Comparison of ENCODE assay signal across 10 mouse cellular contexts in the genomic region with DNA sequence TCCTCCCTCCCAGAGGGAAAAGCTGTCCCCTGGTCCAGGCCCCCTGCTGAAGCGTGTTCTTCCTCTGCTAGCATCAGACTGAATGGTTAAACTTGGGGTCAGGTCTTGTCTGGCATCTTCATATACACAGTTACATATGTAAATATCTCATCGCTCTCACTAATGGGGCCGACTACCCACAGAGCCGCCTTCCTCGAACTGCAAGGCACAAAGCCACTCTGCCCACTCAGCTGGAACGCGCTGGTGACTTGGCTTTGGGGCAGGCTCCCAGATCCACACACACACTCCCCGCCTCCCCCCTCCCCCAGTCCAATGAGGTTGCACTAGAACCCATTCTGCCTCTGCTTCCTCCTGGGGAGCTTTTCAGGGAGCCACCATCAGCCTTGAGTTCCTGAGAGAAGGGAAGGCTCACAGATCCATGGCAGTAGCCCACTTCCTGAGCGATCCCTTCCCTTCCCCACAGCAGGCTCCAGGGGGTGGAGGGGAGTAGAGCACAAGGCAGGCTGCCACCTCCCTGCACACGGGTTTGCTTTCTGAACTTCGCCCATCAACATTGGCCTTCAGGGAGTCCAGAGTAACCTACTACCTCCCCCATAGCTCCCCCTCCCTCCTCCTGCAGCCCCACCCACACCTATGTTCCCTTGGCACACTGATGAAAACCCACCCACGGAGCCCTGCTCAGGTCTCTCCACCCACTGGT.
DNase-seq lines count a peak whose midpoint lies in the region; ATAC-seq and TF ChIP-seq lines count a peak whose summit lies in the region.
"Had no signal": no experiment of that assay in that cellular context is flagged by ENCODE, and none has a peak within 500 bp of the region (broad histone marks: within the 10 kb centered on the region; RNA-seq: fewer than 3 reads in every experiment).

No protein-coding gene starts in this region.

- H3K4me3 ChIP-seq in forebrain, embryonic 12.5 days (replicated peaks): no peak overlapping the region
- H3K4me3 ChIP-seq in forebrain, embryonic 15.5 days: no peak overlapping the region
- no peak overlapping the region for H3K4me3 ChIP-seq in hindbrain, postnatal 0 days (ENCODE audit: low read length)
- no peak overlapping the region for H3K4me3 ChIP-seq in stomach, embryonic 16.5 days (replicated peaks; ENCODE audit: low read length)

- no peak for TF ChIP-seq CTCF in hindbrain, postnatal 0 days (IDR thresholded peaks at IDR 0.05; ENCODE audit: low read depth)

- ATAC-seq in forebrain, embryonic 12.5 days (ENCODE audit: low FRiP score): peak; percentile 60; the same call in 1 of the 2 replicates
- ATAC-seq in forebrain, embryonic 15.5 days (replicated peaks): no peak
- peak; percentile 51 for ATAC-seq in hindbrain, postnatal 0 days
- ATAC-seq in stomach, embryonic 16.5 days (ENCODE audit: insufficient read depth, low FRiP score): peak; percentile 50

- WGBS in forebrain, embryonic 12.5 days: 10% methylated on average over 12 of the region's 12 CpGs
- 10% methylated on average over 12 of the region's 12 CpGs for WGBS in forebrain, embryonic 15.5 days
- 15% methylated on average over 12 of the region's 12 CpGs for WGBS in hindbrain, postnatal 0 days
- WGBS in stomach, embryonic 16.5 days: 48% methylated on average over 12 of the region's 12 CpGs

- peak; percentile 38 for DNase-seq in left cerebral cortex, postnatal 4 days
- DNase-seq in left cerebral cortex, postnatal 10 days (ENCODE audit: extremely low spot score in 1 of 2, low spot score in 2 of 2): no peak
- DNase-seq in hindbrain, postnatal 0 days (ENCODE audit: low spot score): peak; percentile 28
- DNase-seq in cerebellum, postnatal 36 days: no peak
- DNase-seq in frontal cortex, adult 2 months (ENCODE audit: extremely low spot score in 1 of 2, low spot score in 1 of 2): no peak
- DNase-seq: cerebellum, adult 9-10 months; gastrocnemius, postnatal 25 days had no signal

- intact Hi-C loops in left cerebral cortex, postnatal 4 days (cut with DNase I): no loop called here
- intact Hi-C loops in left cerebral cortex, postnatal 10 days (cut with DNase I): no loop called here

- no peaks in the 10 kb centered on the region for H3K36me3 ChIP-seq in forebrain, embryonic 12.5 days (replicated peaks)
- no peaks in the 10 kb centered on the region for H3K36me3 ChIP-seq in forebrain, embryonic 15.5 days
- H3K36me3 ChIP-seq in hindbrain, postnatal 0 days (ENCODE audit: insufficient read depth, low read length): peaks cover 10% of the 10 kb centered on the region
- no peaks in the 10 kb centered on the region for H3K36me3 ChIP-seq in stomach, embryonic 16.5 days (ENCODE audit: control insufficient read depth, insufficient read depth, low read length)

- no peak overlapping the region for H3K9ac ChIP-seq in forebrain, embryonic 12.5 days
- H3K9ac ChIP-seq in forebrain, embryonic 15.5 days (replicated peaks): no peak overlapping the region
- H3K9ac ChIP-seq in hindbrain, postnatal 0 days (replicated peaks; ENCODE audit: low read length): no peak overlapping the region
- no peak overlapping the region for H3K9ac ChIP-seq in stomach, embryonic 16.5 days (ENCODE audit: low read length)

- H3K4me1 ChIP-seq in forebrain, embryonic 12.5 days: peaks cover 13% of the 10 kb centered on the region
- H3K4me1 ChIP-seq in forebrain, embryonic 15.5 days: no peaks in the 10 kb centered on the region
- H3K4me1 ChIP-seq in hindbrain, postnatal 0 days (ENCODE audit: insufficient read depth, low read length): no peaks in the 10 kb centered on the region
- H3K4me1 ChIP-seq in stomach, embryonic 16.5 days (ENCODE audit: control insufficient read depth, insufficient read depth, low read length): 0 out of 2 replicates have a peak, but pooled peaks cover 3% of the 10 kb centered on the region

- H3K27me3 ChIP-seq in forebrain, embryonic 12.5 days: no peaks in the 10 kb centered on the region
- H3K27me3 ChIP-seq in forebrain, embryonic 15.5 days: no peaks in the 10 kb centered on the region
- no peaks in the 10 kb centered on the region for H3K27me3 ChIP-seq in hindbrain, postnatal 0 days (ENCODE audit: insufficient read depth, low read length)
- H3K27me3 ChIP-seq in stomach, embryonic 16.5 days (ENCODE audit: control insufficient read depth, insufficient read depth, low read length): no peaks in the 10 kb centered on the region

- H3K9me3 ChIP-seq in forebrain, embryonic 12.5 days: no peaks in the 10 kb centered on the region
- no peaks in the 10 kb centered on the region for H3K9me3 ChIP-seq in forebrain, embryonic 15.5 days
- no peaks in the 10 kb centered on the region for H3K9me3 ChIP-seq in hindbrain, postnatal 0 days (ENCODE audit: low read length)
- no peaks in the 10 kb centered on the region for H3K9me3 ChIP-seq in stomach, embryonic 16.5 days (replicated peaks; ENCODE audit: control insufficient read depth, low read length)

- no peak overlapping the region for H3K4me2 ChIP-seq in forebrain, embryonic 12.5 days
- H3K4me2 ChIP-seq in forebrain, embryonic 15.5 days (replicated peaks): no peak overlapping the region
- H3K4me2 ChIP-seq in hindbrain, postnatal 0 days (ENCODE audit: low read depth, low read length): no peak overlapping the region
- H3K4me2 ChIP-seq in stomach, embryonic 16.5 days (ENCODE audit: low read depth, low read length): no peak overlapping the region

- H3K27ac ChIP-seq in forebrain, embryonic 12.5 days: no peak overlapping the region
- H3K27ac ChIP-seq in forebrain, embryonic 15.5 days (replicated peaks): no peak overlapping the region
- H3K27ac ChIP-seq in hindbrain, postnatal 0 days: no peak overlapping the region
- H3K27ac ChIP-seq in stomach, embryonic 16.5 days (ENCODE audit: low read length): no peak overlapping the region

Comparison
In these comparisons a context has a peak if more than half of its experiments do, and no peak if none do; other contexts are left out.
1. DNase-seq: peak in left cerebral cortex, postnatal 4 days (single experiment) and hindbrain, postnatal 0 days (single experiment); none in left cerebral cortex, postnatal 10 days (0 of 2), cerebellum, postnatal 36 days (0 of 2) and frontal cortex, adult 2 months (0 of 2).